Mouse (Mus musculus) embryonic fibroblast, embryonic 13.5 days (primary cell): ENCODE measurements around the gene Fabp6.
A peak's percentile ranks its signal among the peaks of the same experiment; 100 is the strongest.

Source experiments
- CTCF ChIP-seq: IDR thresholded peaks from 2 replicates; pipeline ENCODE4 v1.5.1; 2011; ENCODE audit warnings: mild to moderate bottlenecking, control low read depth, low read length, moderate library complexity, borderline replicate concordance; ENCODE audit not compliant: insufficient read depth
- POLR2A ChIP-seq: IDR thresholded peaks from 2 replicates; pipeline ENCODE4 v1.6.1; 2011; ENCODE audit warnings: low read depth, mild to moderate bottlenecking, control low read depth, low read length, moderate library complexity

DNA sequence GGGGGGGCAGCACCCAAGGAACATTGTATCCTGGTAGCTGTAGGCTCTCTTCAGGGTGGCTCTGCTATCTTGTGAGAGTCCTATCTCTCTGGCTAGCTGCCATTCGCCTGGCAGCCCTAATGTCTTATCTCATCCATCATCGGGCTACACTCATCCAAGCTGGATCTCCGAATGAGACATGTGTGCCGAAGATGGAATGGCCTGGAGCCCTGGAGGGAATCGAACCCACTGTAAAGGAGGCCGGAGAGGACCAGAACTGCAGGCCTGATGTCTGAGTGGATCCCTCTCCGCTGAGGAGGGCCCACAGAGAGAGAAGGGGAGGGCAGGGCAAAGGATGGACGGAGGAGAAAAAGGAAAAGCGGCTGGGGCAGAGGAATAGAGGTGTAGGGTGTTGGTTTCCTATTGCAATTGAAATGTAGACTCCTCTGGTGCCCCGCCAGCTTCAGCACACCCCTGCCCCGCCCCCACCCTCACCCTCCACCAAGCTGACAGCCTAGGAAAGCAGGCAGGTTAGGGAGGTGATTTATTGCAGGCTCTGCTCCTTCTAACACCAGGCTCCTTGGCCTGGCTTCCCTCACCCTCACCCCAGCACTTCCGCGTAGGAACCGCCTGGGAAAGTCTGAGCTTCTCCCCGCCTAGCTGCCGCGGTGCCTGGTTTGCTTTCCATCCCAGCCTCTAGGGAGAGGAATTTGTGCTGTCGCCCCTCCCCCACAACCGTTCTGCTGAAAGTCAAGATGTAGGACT, 32.5 kb upstream of the Fabp6 start:
- TF ChIP-seq POLR2A, result peak; percentile 25; the same call in 1 of the 2 replicates
- TF ChIP-seq CTCF, result no peak
